Mouse (Mus musculus): ENCODE measurements around the gene Mrps31. TPM values are rescaled to one million over a fixed set of nuclear protein-coding genes. Genes with fewer than 3 reads are reported as not detected.

The Mrps31 gene
- total and polyA plus RNA-seq, 3 experiments: 22.0 to 53.7 (median 30.0) TPM

- H3K79me2 ChIP-seq (replicated peaks; ENCODE audit: control insufficient read depth, extremely low read depth, insufficient read depth, poor library complexity, severe bottlenecking): no peaks in the 10 kb centered on the region
- TF ChIP-seq ZMIZ1 (IDR thresholded peaks at IDR 0.05; ENCODE audit: low read depth, low read length) (no peak), ELF1 (IDR thresholded peaks at IDR 0.05; ENCODE audit: low read depth, low read length) (no peak), KAT2A (IDR thresholded peaks at IDR 0.05; ENCODE audit: insufficient replicate concordance, low read length) (no peak), ZKSCAN1 (IDR thresholded peaks at IDR 0.05; ENCODE audit: borderline replicate concordance, low read depth, low read length) (no peak), ZNF384 (IDR thresholded peaks at IDR 0.05; ENCODE audit: low read depth, low read length) (no peak), CTCF (conservative IDR thresholded peaks at IDR 0.05 in 1 of 2, IDR thresholded peaks at IDR 0.05 in 1 of 2; ENCODE audit: low read depth in 2 of 2, low read length in 2 of 2) (no peak), TBP (conservative IDR thresholded peaks at IDR 0.05; ENCODE audit: low read depth, low read length) (no peak), MAX (IDR thresholded peaks at IDR 0.05; ENCODE audit: low read length) (no peak), JUN (IDR thresholded peaks at IDR 0.05; ENCODE audit: insufficient read depth, low read depth, low read length) (no peak), GABPA (IDR thresholded peaks at IDR 0.05; ENCODE audit: insufficient replicate concordance, low read depth, low read length) (no peak), E2F4 (IDR thresholded peaks at IDR 0.05; ENCODE audit: insufficient replicate concordance, low read depth, low read length) (no peak), MAFK (IDR thresholded peaks at IDR 0.05; ENCODE audit: insufficient replicate concordance, low read length) (no peak)
- in situ Hi-C loops (cut with MboI; ENCODE audit: low pct_ligation_motif_present, low pct_unique_long_range_greater_than_20kb, low sequenced_read_pairs): no loop called here
- peaks cover 0 to 9% of the 10 kb centered on the region in 2 experiments; a peak in 2 of 4 replicates for H3K4me1 ChIP-seq (ENCODE audit: control insufficient read depth in 1 of 2, insufficient read depth in 2 of 2)
- no peak overlapping the region for H3K4me3 ChIP-seq (replicated peaks in 1 of 3; ENCODE audit: low read depth in 2 of 3, low read length in 2 of 3, poor library complexity in 1 of 3)
- H3K27ac ChIP-seq (ENCODE audit: insufficient read depth, low read depth): no peak overlapping the region
- H3K4me2 ChIP-seq (ENCODE audit: insufficient read depth, low read depth, poor library complexity, severe bottlenecking): no peak overlapping the region
- H3K27me3 ChIP-seq (replicated peaks): no peaks in the 10 kb centered on the region
- DNase-seq (ENCODE audit: extremely low read depth): no peak
- dilution Hi-C loops (cut with MboI; ENCODE audit: extremely low pct_ligation_motif_present, extremely low pct_unique_long_range_greater_than_20kb, low sequenced_read_pairs): no loop called here
- H3K36me3 ChIP-seq (replicated peaks in 1 of 2; ENCODE audit: control insufficient read depth in 1 of 2, insufficient read depth in 1 of 2, low read length in 1 of 2): peaks cover 0 to 13% of the 10 kb centered on the region in 2 experiments
- H3K9ac ChIP-seq (ENCODE audit: insufficient read depth, low read depth): no peak overlapping the region
- H3K9me3 ChIP-seq (replicated peaks; ENCODE audit: low read length): no peaks in the 10 kb centered on the region
Measured at GRCm38 (mm10) chr8:22400593-22400992, 10.6 kb upstream of the Mrps31 start.

DNA sequence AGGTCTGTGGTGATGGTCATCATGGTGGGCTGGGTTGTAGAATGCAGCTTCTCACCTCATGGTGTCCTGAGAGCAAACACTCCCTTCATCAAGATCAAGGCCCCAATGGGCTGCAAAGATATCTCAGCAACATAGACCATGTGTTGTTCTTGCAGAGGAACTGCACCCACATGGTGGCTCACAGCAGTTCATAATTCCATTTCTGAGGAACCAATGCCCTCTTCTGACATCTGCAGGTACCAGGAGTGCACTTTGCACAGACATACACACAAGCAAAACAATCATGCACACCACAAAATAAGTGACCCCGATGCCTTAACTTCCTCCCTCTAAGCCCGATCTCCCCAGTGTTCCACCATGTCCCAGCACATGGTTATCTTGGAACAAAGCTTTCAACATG is 7.9 kb upstream of the Mrps31 start:
- dilution Hi-C loops (cut with MboI; ENCODE audit: extremely low pct_ligation_motif_present, extremely low pct_unique_long_range_greater_than_20kb, low sequenced_read_pairs) (no loop called here), in situ Hi-C loops (cut with MboI; ENCODE audit: low pct_ligation_motif_present, low pct_unique_long_range_greater_than_20kb, low sequenced_read_pairs) (no loop called here)
- Histone ChIP-seq H3K9ac (ENCODE audit: insufficient read depth, low read depth) (no peak overlapping the region), H3K79me2 (replicated peaks; ENCODE audit: control insufficient read depth, extremely low read depth, insufficient read depth, poor library complexity, severe bottlenecking) (no peaks in the 10 kb centered on the region), H3K27me3 (replicated peaks) (no peaks in the 10 kb centered on the region), H3K9me3 (replicated peaks; ENCODE audit: low read length) (no peaks in the 10 kb centered on the region), H3K36me3 (replicated peaks in 1 of 2; ENCODE audit: control insufficient read depth in 1 of 2, insufficient read depth in 1 of 2, low read length in 1 of 2) (peaks cover 0 to 13% of the 10 kb centered on the region in 2 experiments), H3K4me3 (replicated peaks in 1 of 3; ENCODE audit: low read depth in 2 of 3, low read length in 2 of 3, poor library complexity in 1 of 3) (no peak overlapping the region), H3K4me1 (ENCODE audit: control insufficient read depth in 1 of 2, insufficient read depth in 2 of 2) (peaks cover 0 to 11% of the 10 kb centered on the region in 2 experiments; a peak in 2 of 4 replicates), H3K4me2 (ENCODE audit: insufficient read depth, low read depth, poor library complexity, severe bottlenecking) (no peak overlapping the region), H3K27ac (ENCODE audit: insufficient read depth, low read depth) (no peak overlapping the region)
- no peak for TF ChIP-seq HCFC1 (IDR thresholded peaks at IDR 0.05; ENCODE audit: low read depth, low read length)
- TF ChIP-seq ZKSCAN1 (IDR thresholded peaks at IDR 0.05; ENCODE audit: borderline replicate concordance, low read depth, low read length): no peak
- TF ChIP-seq BHLHE40 (IDR thresholded peaks at IDR 0.05; ENCODE audit: low read depth, low read length): no peak
- no peak for TF ChIP-seq ZNF384 (IDR thresholded peaks at IDR 0.05; ENCODE audit: low read depth, low read length)
- no peak for TF ChIP-seq JUN (IDR thresholded peaks at IDR 0.05; ENCODE audit: insufficient read depth, low read depth, low read length)
- TF ChIP-seq MYC (IDR thresholded peaks at IDR 0.05; ENCODE audit: low read depth, low read length): no peak
- TF ChIP-seq USF2 (conservative IDR thresholded peaks at IDR 0.05; ENCODE audit: low read depth, low read length): no peak
- peak; percentile 31 for TF ChIP-seq RAD21 (IDR thresholded peaks at IDR 0.05; ENCODE audit: low read depth, low read length)
- TF ChIP-seq POLR2AphosphoS2 (IDR thresholded peaks at IDR 0.05; ENCODE audit: low read depth, low read length): no peak
- TF ChIP-seq MAX (IDR thresholded peaks at IDR 0.05; ENCODE audit: low read length): no peak
- TF ChIP-seq JUND (conservative IDR thresholded peaks at IDR 0.05; ENCODE audit: low read depth, low read length): no peak
- TF ChIP-seq TBP (conservative IDR thresholded peaks at IDR 0.05; ENCODE audit: low read depth, low read length): no peak
- no peak for TF ChIP-seq CHD1 (IDR thresholded peaks at IDR 0.05; ENCODE audit: low read depth, low read length)
- TF ChIP-seq CTCF (conservative IDR thresholded peaks at IDR 0.05 in 1 of 2, IDR thresholded peaks at IDR 0.05 in 1 of 2; ENCODE audit: low read depth in 2 of 2, low read length in 2 of 2): peak in 1 of 2 experiments; percentile 36; a peak in 2 of 4 replicates
- DNase-seq (ENCODE audit: extremely low read depth): no peak
